Mouse (Mus musculus) intestine, embryonic 16.5 days (tissue): ENCODE results near the gene Slc38a3. TPM values are rescaled to one million over a fixed set of nuclear protein-coding genes. Genes with fewer than 3 reads are reported as not detected.
A peak's percentile ranks its signal among the peaks of the same experiment; 100 is the strongest.

ENCODE experiments used
- ATAC-seq: fragments of 200-750 bp; cut with Nextera tagmentation; 2 replicates; pipeline ENCODE4 v1.8.0; 2017; ENCODE audit warnings: moderate TSS enrichment, moderate library complexity
- H3K27ac ChIP-seq: fragments of 300-500 bp; sonication (generic); 2 replicates; pipeline ENCODE4 v1.5.1; 2014; ENCODE audit warnings: mild to moderate bottlenecking, low read length
- H3K27me3 ChIP-seq: fragments of 300-500 bp; sonication (generic); replicated peaks from 2 replicates; pipeline ENCODE4 v1.6.1; 2014; ENCODE audit warnings: low read length, control low read depth, mixed read lengths; ENCODE audit not compliant: control insufficient read depth, insufficient read depth
- H3K36me3 ChIP-seq: fragments of 300-500 bp; sonication (generic); 2 replicates; pipeline ENCODE4 v1.6.1; 2014; ENCODE audit warnings: low read length, control low read depth; ENCODE audit not compliant: control insufficient read depth, insufficient read depth
- H3K4me1 ChIP-seq: fragments of 300-500 bp; sonication (generic); 2 replicates; pipeline ENCODE4 v1.6.1; 2014; ENCODE audit warnings: low read length, control low read depth, mixed read lengths; ENCODE audit not compliant: control insufficient read depth, insufficient read depth
- H3K4me2 ChIP-seq: fragments of 300-500 bp; sonication (generic); 2 replicates; pipeline ENCODE4 v1.6.1; 2014; ENCODE audit warnings: low read depth, low read length, control low read depth
- H3K4me3 ChIP-seq: fragments of 300-500 bp; sonication (generic); 2 replicates; pipeline ENCODE4 v1.5.1; 2014; ENCODE audit warnings: mild to moderate bottlenecking, low read length
- H3K9ac ChIP-seq: fragments of 300-500 bp; sonication (generic); 2 replicates; pipeline ENCODE4 v1.6.1; 2014; ENCODE audit warnings: low read depth, low read length
- H3K9me3 ChIP-seq: fragments of 300-500 bp; sonication (generic); 2 replicates; pipeline ENCODE4 v1.6.1; 2016; ENCODE audit warnings: low read length, control low read depth; ENCODE audit not compliant: control insufficient read depth
- WGBS: fragments of 180-500 bp; shearing (Covaris S2); extraction: QIAGEN DNeasy Blood & Tissue Kit; methylation state at CpG from one replicate; pipeline ENCODE4 v1.1.7; 2014; 5-methylcytosine and 5-hydroxymethylcytosine counted together
- polyA plus RNA-seq: library from polyadenylated mRNA; unstranded; fragments of >200 nt; fragmentation: Nextera tagmentation; extraction: Ambion mirVana; gene quantifications from 2 replicates; pipeline ENCODE4 v1.2.1, GENCODE M21; 2015

Slc38a3 gene
- polyA plus RNA-seq, 1 experiment from 2014 or later: 10.1 TPM

DNA sequence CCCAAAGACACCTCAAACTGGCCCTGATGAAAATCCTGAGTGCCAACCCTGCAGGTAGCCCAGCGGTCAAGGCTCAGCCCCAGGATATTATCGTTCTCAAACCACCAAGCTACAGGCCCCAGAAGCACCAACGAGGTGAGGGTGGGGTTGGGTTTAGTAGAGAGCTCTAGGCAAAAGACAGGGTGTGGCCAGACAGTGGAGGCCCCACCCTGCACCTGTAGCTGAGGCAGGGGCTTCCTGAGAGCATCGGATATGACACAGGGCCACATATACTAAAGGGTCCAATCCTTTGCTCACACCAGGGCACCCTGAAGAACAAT, 40.0 kb downstream of the Slc38a3 start:
- Histone ChIP-seq H3K9ac (0 out of 2 replicates have a peak overlapping the region, but pooled peaks have one; percentile 57), H3K4me1 (peaks cover 83% of the 10 kb centered on the region)
- 19% methylated on average over 4 of the region's 4 CpGs for WGBS

DNA sequence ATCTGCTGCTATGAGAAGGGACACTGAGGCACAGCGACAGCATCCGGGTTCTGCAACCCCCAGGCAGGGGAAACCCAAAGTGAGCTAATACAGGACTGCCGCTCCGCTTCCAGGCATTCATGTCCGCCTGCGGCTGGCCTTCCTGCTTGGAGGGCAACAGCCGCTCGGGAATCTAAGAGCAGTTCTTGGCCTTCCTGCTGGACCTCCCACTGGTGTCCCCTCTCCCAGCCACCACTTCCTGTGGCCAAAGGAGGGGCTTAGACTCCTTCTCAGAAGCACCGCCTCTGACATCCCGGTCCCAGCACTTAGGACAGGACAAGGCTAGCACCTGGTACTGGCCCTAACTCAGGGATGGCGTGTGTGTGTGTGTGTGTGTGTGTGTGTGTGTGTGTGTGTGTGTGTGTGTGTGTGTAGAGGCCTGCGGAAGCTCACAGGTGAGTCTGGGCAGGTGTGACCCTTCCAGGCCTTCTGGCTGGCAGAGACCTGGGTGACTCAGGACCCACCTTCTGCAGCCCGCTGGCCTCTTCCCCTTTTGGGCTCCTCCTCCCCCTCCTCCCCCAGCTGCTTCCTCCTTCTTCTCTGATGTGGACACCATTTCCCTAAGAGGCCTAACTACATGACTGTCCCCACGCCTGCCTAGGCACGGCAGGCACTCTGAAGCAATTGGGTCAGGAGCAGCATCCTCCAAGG, 40.5 kb downstream of the Slc38a3 start:
- whole genome bisulfite sequencing: 48% methylated on average over 14 of the region's 15 CpGs
- Histone ChIP-seq H3K4me1 (peaks cover 85% of the 10 kb centered on the region), H3K4me3 (no peak overlapping the region), H3K4me2 (peak overlapping the region; percentile 39), H3K9me3 (no peaks in the 10 kb centered on the region), H3K27me3 (no peaks in the 10 kb centered on the region), H3K27ac (peak overlapping the region; percentile 84), H3K9ac (peak overlapping the region; percentile 57; the same call in 1 of the 2 replicates), H3K36me3 (peaks cover 8% of the 10 kb centered on the region; the same call in 1 of the 2 replicates)
- peak; percentile 11; the same call in 1 of the 2 replicates for ATAC-seq

More for the DNA sequence above, 40.0 kb downstream of the Slc38a3 start:
- H3K36me3 ChIP-seq: peaks cover 8% of the 10 kb centered on the region; the same call in 1 of the 2 replicates
- no peaks in the 10 kb centered on the region for H3K9me3 ChIP-seq
- peak overlapping the region; percentile 39 for H3K4me2 ChIP-seq
- ATAC-seq: no peak
- peak overlapping the region; percentile 84 for H3K27ac ChIP-seq
- no peaks in the 10 kb centered on the region for H3K27me3 ChIP-seq
- H3K4me3 ChIP-seq: no peak overlapping the region

DNA sequence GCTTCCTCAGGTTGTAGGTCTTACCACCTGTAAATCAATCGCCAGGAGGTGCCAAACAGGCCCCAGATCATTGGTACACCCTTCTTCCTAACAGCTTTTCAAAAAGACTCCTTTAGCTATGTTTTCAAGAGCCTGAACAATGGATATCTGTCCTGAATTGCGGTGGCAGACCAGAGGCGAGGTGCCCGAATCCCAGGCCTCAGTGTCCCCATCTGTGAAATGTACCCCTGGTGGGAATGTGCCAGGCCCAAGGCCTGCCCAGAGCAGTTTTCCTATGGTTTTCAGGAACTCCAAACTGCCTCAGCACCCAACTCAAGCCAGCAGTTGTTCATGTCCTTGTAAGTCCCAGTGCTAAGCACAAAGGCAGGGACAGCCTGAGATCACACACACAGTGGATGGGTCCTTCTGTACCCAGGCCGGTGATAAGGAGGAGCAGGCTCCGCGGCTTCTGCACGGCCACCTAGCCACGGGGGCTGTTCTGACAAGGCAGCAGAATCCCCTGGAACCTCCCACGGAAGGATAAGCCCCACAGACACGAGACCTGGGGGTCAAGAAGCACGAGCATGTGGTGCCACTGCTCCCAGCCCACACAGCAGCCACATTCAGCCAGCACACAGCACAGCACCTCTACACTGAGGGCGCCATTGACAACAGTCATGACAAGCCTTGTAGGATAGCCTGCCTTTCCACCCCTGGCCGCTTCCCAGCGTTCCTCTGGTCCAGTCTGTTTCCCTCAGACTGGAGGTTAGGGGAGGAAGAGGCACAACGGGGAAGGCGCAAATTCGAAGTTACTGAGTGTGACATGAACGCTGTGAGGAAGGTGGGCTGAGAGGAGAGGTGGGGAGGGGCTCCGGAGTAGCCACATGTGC, 41.7 kb downstream of the Slc38a3 start:
- no peak overlapping the region for H3K4me3 ChIP-seq
- H3K27ac ChIP-seq: peak overlapping the region; percentile 84
- no peaks in the 10 kb centered on the region for H3K27me3 ChIP-seq
- no peak for ATAC-seq
- no peaks in the 10 kb centered on the region for H3K9me3 ChIP-seq
- 0 out of 2 replicates have a peak overlapping the region, but pooled peaks have one; percentile 20 for H3K4me2 ChIP-seq
- H3K4me1 ChIP-seq: peaks cover 81% of the 10 kb centered on the region
- H3K36me3 ChIP-seq: peaks cover 8% of the 10 kb centered on the region
- WGBS: 46% methylated on average over 20 of the region's 20 CpGs
- peak overlapping the region; percentile 64 for H3K9ac ChIP-seq

DNA sequence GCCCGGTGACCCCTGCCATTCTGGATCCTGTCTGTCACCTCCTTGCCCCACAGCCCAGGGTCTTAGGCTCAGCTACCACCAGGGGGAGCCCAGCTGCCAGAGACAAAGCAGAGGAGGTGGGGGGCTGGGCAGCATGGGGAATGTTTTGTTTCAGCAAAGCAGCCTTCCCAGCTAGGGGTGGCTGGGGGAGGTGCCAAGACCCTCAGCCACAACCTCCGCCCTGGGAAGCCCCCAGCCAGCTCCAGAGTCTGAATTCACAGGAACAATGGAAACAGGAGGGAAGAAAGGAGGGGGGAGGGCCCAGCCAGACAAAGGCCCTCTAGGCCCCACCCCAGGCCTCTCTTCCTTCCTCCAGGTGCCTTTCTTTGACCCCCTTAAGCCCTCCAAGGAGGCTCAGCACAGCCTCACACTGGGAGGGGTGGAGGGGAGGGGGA, 42.5 kb downstream of the Slc38a3 start:
- WGBS: 9% methylated on average over 2 of the region's 2 CpGs
- Histone ChIP-seq H3K27me3 (no peaks in the 10 kb centered on the region), H3K9ac (peak overlapping the region; percentile 64), H3K4me3 (0 out of 2 replicates have a peak overlapping the region, but pooled peaks have one; percentile 6), H3K4me1 (peaks cover 74% of the 10 kb centered on the region), H3K9me3 (no peaks in the 10 kb centered on the region), H3K36me3 (peaks cover 14% of the 10 kb centered on the region), H3K4me2 (peak overlapping the region; percentile 20; the same call in 1 of the 2 replicates), H3K27ac (peak overlapping the region; percentile 84)
- peak; percentile 54 for ATAC-seq

DNA sequence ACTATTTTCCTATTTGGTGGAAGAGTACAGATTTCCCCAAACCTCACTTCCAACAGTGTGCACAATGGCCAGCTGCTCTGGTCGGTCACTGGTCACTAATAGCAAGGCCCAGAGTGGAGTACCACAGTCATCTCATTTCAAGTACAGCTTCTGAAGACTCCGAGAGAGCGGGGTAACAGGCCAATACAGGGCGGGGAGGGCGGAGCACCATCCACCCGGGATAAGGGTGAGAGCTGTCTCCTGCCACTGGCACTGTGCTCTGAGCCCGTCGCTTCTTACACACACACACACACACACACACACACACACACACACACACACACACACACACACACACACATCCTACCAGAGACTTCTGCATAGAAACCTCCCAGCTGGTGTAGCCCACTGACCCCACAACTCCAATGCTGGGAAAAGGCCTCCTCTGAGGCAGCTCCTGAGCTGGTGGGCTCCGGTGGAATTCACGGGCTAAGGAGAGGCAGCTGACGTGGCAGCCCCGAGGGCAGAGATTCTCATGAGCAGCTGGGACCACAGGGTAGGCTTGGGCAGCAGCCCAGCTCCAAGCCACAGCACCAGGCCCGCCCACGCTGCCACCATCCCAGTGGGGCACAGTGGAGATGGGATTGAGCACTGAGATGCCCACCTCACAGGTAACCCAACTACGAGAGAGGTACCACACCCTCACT, 43.0 kb downstream of the Slc38a3 start:
- Histone ChIP-seq H3K27me3 (no peaks in the 10 kb centered on the region), H3K9ac (peak overlapping the region; percentile 64), H3K4me2 (peak overlapping the region; percentile 20; the same call in 1 of the 2 replicates), H3K27ac (peak overlapping the region; percentile 84), H3K4me3 (0 out of 2 replicates have a peak overlapping the region, but pooled peaks have one; percentile 6), H3K4me1 (peaks cover 69% of the 10 kb centered on the region), H3K9me3 (no peaks in the 10 kb centered on the region), H3K36me3 (peaks cover 14% of the 10 kb centered on the region)
- ATAC-seq: peak; percentile 10
- WGBS: 47% methylated on average over 15 of the region's 15 CpGs

DNA sequence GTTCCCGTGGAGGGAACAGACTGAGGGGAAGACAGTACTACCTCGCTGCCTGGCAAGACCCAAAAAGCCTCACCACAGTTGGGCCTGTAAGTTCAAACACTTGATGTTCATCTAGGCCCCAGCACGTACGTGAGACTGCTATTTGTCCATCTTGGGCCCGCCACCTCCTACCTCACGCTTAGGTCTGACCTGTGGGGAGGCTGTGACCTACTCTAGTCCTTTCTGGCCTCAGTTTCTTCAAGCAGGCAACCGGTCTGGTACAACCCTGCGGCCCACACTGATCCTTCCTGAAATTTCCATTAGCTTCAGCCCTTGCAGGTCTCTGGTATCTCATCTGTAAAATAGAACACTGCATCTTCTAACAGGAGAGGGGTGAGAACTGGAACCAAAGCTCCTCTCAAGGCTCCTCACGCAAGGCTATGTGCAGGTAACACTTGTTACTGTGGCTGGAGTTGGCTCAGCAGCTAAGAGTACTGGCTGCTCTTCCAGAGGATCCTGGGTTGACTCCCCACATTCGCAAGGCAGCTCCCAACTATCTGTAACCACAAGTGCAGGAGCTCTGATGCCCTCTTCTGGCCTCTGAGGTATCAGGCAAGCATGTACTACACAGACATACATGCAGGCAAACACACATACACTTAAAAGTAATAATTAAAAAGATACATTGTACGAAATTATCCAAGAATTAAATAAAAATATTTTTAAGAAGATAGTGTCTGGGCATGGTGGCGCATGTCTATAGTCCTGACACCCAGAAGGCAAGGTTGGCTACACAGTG, 43.8 kb downstream of the Slc38a3 start:
- Histone ChIP-seq H3K9me3 (no peaks in the 10 kb centered on the region), H3K27ac (peak overlapping the region; percentile 59), H3K27me3 (no peaks in the 10 kb centered on the region), H3K4me3 (no peak overlapping the region), H3K36me3 (peaks cover 14% of the 10 kb centered on the region), H3K4me1 (peaks cover 67% of the 10 kb centered on the region), H3K9ac (peak overlapping the region; percentile 48), H3K4me2 (no peak overlapping the region)
- WGBS: 90% methylated on average over 12 of the region's 12 CpGs
- no peak for ATAC-seq

DNA sequence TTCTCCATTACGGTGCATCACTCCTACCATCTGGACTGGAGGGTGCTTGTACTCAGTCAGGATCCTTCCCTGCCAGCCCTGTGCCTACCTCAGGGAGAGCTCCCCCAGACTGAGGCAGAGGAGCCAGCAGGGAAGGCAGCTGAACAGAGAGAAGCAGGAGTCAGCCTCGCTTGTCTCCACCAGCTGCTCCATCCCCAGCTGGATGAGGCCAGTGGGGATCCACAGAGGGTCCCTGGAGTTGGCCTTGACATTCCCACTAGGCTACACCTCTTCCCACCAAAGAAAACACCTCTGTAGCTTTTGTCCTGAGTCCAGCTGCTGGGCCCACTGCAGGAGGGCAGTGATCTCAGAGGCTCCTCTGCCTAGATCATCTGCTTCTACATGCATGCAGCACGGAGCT, 44.4 kb downstream of the Slc38a3 start:
- no peak overlapping the region for H3K4me2 ChIP-seq
- H3K9me3 ChIP-seq: no peaks in the 10 kb centered on the region
- H3K27ac ChIP-seq: peak overlapping the region; percentile 59
- peak overlapping the region; percentile 48 for H3K9ac ChIP-seq
- H3K36me3 ChIP-seq: peaks cover 19% of the 10 kb centered on the region
- ATAC-seq: no peak
- no peaks in the 10 kb centered on the region for H3K27me3 ChIP-seq
- no peak overlapping the region for H3K4me3 ChIP-seq
- peaks cover 67% of the 10 kb centered on the region for H3K4me1 ChIP-seq
- WGBS: 81% methylated on average over 3 of the region's 3 CpGs

DNA sequence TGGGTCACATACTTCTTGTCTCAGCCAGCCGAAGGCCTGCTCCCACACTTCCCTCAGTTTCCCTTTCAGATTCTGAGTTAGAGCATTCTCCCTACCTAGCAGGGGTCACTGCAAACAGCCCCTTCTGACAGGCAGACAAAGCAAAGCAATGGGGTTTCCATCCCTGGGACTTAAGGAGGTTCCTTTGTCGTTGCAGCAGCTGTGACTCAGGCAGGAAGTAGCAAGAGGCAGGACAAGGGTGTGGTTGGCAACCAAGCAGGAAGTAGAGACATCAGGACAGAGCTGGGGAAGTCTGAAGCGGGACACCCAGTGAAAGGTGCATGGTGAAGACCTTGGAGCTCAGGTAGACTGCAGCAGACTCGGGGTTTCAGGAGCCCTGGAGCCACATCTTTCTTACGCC, 44.8 kb downstream of the Slc38a3 start:
- peaks cover 22% of the 10 kb centered on the region for H3K36me3 ChIP-seq
- WGBS: 68% methylated on average over 5 of the region's 5 CpGs
- no peaks in the 10 kb centered on the region for H3K27me3 ChIP-seq
- peak overlapping the region; percentile 59 for H3K27ac ChIP-seq
- H3K4me3 ChIP-seq: no peak overlapping the region
- H3K9me3 ChIP-seq: no peaks in the 10 kb centered on the region
- H3K4me2 ChIP-seq: no peak overlapping the region
- H3K4me1 ChIP-seq: peaks cover 67% of the 10 kb centered on the region
- ATAC-seq: no peak
- H3K9ac ChIP-seq: peak overlapping the region; percentile 48; the same call in 1 of the 2 replicates
